ENCODE assay signal across 12 mouse cellular contexts in genomic region chr2:35222822-35223391, GRCm38 (mm10).
"Had no signal": no experiment of that assay in that cellular context is flagged by ENCODE, and none has a peak within 500 bp of the region (broad histone marks: within the 10 kb centered on the region; RNA-seq: fewer than 3 reads in every experiment).

No protein-coding gene starts in this region.

- H3K4me3 ChIP-seq: intestine, embryonic 15.5 days; midbrain, embryonic 15.5 days; stomach, embryonic 15.5 days had no signal

- H3K27ac ChIP-seq: intestine, embryonic 15.5 days; liver, embryonic 14.5 days; midbrain, embryonic 15.5 days; stomach, embryonic 15.5 days had no signal

- H3K4me2 ChIP-seq: intestine, embryonic 15.5 days; midbrain, embryonic 15.5 days; stomach, embryonic 15.5 days had no signal

- H3K9me3 ChIP-seq: intestine, embryonic 15.5 days; midbrain, embryonic 15.5 days; stomach, embryonic 15.5 days had no signal

- H3K4me1 ChIP-seq: intestine, embryonic 15.5 days; midbrain, embryonic 15.5 days; stomach, embryonic 15.5 days had no signal

- H3K9ac ChIP-seq: intestine, embryonic 15.5 days; liver, embryonic 14.5 days; midbrain, embryonic 15.5 days; stomach, embryonic 15.5 days had no signal

- H3K36me3 ChIP-seq: intestine, embryonic 15.5 days; midbrain, embryonic 15.5 days; stomach, embryonic 15.5 days had no signal

- DNase-seq: kidney, adult 18-20 months; layer of hippocampus, adult 9-11 months; left cerebral cortex, postnatal 4 days; lung, adult 18-20 months; right cerebral cortex, postnatal 4 days; spleen, adult 18-20 months; thymus, adult 2 months; thymus, postnatal 25 days had no signal

- H3K27me3 ChIP-seq: intestine, embryonic 15.5 days; midbrain, embryonic 15.5 days; stomach, embryonic 15.5 days had no signal

- ATAC-seq: intestine, embryonic 15.5 days; midbrain, embryonic 15.5 days had no signal
